Mouse (Mus musculus) regulatory T cell (primary cell): Measurements from ENCODE around the gene Bclaf3.
"Not testable (repeated sequence)": the region's sequence is repeated elsewhere in the genome, so short reads cannot be mapped to it uniquely, and the experiment has no call there.

ENCODE experiments used
- in situ Hi-C: fragments of 300-600 bp; cut with MboI, MseI; formaldehyde crosslinking; loops from one replicate; pipeline ENCODE4 v1.15.1; 2025; ENCODE audit warnings: high pct_unique_total_duplicates

Gene Bclaf3

DNA sequence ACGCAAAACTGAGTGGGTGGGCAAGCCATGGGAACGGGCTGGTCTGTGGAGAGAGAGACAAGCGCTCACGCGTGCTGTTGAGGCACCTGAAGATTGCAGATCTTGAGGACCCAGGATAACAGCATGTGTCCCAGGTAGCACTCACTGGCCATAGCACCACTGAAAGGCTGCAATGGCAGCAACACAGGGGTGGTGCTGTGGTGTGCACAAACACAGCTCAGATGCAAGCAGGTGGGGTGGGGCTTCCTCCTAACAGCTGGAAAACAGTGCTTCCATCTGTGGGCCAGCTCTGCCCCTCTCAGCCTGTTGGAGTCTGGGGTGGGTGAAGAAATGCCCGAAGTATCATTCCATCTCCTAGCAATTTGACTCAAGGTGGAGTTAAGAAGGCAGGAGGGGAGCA lies at the start of gene Bclaf3:
TSS of gene Bclaf3 (plus strand) at position 301 of the 400 bp plus-strand sequence.
- in situ Hi-C loops: no loop called here

DNA sequence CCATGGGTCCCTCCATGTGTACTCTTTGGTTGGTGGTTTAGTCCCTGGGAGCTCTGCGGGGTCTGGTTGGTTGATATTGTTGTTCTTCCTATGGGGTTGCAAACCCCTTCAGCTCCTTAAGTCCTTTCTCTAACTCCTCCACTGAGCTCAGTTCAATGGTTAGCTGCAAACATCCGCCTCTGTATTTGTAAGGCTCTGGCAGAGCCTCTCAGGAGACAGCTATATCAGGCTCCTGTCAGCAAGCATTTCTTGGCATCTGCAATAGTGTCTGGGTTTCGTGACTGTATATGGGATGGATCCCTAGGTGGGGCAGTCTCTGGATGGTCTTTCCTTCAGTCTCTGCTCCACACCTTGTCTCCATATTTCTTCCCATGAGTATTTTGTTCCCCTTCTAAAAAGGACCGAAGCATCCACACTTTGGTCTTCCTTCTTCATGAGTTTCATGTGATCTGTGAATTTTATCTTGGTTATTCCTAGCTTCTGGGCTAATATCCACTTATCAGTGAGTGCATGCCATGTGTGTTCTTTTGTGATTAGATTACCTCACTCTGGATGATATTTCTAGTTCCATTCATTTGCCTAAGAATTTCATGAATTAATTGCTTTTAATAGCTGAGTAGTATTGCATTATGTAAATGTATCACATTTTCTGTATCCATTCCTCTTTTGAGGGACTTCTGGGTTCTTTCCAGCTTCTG lies 48.1 kb upstream of the Bclaf3 start:
- in situ Hi-C loops: loop anchor here (10.0 kb wide), 1 partner anchor 126 kb away; no protein-coding TSS in a partner anchor

DNA sequence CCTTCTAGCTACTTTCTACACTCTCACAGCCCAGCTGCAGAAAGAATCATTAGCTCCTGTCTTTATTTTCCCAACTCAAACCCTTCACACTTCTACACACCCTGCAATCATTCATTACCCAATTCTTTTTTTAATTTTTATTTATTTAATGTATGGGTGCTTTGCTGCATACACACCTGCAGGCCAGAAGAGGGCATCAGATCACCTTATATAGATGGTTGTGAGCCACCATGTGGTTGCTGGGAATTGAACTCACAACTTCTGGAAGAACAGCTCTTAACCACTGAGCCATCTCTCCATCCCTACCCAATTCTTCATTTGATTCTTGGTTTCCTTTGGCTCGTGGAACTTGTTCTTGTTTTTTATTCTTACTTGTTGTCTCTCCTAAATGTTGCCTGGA lies 42.2 kb upstream of the Bclaf3 start:
- in situ Hi-C loops: no loop called here

DNA sequence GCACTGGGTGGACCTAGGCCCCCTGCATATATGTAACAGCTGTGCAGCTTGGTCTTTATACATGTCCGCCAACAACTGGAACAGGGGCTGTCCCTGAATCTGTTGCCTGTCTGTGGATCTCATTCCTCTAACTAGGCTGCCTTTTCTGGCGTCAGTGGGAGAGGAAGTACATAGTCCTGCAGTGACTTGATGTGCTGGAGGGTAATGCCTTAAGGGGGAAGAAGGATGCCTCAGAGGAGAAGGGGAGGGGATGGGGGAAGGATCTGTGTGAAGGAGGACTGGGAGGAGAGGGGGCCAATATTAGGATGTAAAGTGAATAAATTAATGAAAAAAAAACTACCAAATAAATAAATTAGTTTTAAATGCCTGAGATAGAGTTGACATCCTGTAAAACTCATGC lies 23.3 kb upstream of the Bclaf3 start:
- in situ Hi-C loops: no loop called here

DNA sequence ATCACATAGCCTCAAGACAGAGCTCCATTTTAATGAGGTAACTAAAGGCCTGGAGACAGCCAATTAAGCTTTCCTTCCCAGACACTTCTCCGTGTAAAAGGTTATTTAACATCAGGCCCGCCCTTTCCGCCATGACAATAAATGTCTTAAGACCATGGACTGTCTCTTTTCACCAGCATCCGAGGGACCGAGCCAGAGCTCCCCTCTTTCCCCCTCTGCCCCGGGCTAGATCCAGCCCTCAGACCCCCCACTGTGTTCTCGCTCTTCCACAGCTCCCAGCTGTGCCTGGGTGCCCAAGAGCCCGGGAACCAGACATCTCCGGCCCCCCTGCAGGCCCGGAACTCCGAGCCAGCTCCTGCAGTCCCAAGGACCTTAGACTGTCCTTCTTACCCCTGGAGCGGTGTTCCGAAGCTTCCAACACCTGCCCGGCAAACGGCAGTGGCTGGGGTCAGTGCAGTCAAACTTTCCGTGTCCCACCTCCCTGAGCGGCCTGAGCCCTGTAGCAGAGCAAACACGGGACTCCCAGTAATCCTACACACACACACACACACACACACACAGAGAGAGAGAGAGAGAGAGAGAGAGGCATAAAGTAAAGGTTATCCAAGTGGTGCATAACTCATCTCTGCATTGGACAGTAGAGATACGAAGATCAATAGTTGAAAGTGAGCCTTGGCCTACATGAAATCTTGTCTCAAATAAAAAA lies 18.0 kb upstream of the Bclaf3 start:
- in situ Hi-C loops: no loop called here

DNA sequence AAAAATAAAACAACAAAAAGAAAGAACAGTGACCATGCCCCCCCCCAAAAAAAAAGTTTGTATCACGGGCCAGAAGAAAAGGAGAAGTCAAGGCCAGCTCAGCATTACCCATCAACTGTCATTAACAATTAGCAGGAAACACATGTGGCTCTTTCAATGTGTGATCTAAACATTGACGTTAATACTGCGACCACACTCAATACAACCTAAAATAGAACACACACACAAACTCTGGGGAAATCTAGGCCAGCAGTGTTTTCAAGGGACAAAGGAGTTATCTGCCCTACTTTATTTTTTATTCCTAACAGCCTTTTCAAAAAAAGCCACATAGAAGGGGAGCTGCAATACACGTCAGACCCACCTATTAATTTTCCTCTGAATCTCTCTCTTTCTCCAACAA lies 17.4 kb upstream of the Bclaf3 start:
- in situ Hi-C loops: no loop called here

DNA sequence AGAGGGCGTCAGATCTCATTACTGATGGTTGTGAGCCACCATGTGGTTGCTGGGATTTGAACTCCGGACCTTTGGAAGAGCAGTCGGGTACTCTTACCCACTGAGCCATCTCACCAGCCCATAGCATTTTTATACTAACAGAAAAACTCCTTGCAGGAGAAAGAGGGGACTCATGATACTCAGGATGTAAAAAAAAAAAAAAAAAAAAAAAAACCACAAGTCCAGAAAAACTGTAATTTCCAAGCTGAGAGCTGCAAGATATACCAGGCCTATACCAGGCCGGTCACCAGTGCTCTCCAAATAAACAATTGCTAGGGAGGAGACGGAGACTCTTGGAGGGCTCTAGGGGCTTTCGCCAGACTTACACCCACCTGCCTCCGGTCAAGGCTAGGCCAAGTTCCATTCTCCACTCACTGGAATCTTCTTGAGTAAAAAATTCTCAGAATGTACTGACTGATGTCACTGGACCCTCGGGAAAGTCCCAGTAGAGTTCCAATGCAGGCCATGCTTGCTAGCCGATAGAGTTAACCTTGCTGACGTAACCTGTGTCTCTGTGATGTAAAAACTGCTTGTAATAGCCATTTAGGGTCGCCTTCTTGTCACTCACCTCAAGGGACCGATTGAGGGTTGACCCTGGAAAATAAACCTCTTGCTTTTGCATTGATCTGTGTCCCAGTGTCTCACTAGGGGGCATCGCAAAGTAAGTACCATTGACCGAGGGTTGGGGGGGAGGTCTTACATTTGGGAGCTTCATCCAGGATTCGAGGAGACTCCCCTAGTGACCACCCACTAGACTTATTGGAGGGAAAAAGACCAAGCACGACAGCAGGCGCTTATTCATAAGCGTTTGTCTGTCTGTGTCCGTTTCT lies 16.4 kb upstream of the Bclaf3 start:
- in situ Hi-C loops: loop anchor here (10.0 kb wide), 1 partner anchor 885 kb away; no protein-coding TSS in a partner anchor

DNA sequence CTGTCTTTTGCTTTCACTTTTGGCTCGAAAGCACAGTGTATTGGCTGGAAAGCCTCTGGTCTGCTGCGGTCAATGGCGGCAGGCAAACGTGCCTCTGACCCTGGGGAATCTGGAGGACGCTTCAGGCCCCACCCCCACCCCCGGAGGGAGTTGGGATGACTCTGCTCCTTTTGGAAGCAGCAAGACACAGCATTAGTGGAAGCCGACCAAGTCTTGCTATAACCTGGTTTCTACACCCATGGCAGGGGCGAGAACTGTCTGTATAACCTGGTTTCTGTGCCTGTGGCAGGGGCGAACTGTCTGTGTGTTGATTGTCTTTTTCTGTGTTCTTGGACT lies 15.8 kb upstream of the Bclaf3 start:
- in situ Hi-C loops: loop anchor here (10.0 kb wide), 1 partner anchor 886 kb away; no protein-coding TSS in a partner anchor

DNA sequence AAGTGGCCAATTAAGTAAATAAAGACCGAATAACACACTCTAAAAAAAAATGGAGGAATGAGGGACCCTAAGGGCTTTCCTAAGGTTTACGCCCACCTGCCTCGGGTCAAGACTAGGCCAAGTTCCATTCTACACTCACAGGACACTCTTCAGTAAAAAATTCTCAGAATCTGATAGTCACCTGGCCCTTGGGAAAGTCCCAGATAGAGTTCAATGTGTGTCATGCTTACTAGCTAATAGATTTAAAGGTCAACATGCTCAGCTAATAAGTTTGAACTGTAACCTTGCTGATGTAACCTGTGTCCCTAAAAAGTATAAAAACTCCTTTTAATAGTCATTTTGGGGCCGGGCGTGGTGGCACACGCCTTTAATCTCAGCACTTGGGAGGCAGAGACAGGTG lies 10.9 kb upstream of the Bclaf3 start:
- in situ Hi-C loops: loop anchor here (10.0 kb wide), 1 partner anchor 891 kb away; no protein-coding TSS in a partner anchor

DNA sequence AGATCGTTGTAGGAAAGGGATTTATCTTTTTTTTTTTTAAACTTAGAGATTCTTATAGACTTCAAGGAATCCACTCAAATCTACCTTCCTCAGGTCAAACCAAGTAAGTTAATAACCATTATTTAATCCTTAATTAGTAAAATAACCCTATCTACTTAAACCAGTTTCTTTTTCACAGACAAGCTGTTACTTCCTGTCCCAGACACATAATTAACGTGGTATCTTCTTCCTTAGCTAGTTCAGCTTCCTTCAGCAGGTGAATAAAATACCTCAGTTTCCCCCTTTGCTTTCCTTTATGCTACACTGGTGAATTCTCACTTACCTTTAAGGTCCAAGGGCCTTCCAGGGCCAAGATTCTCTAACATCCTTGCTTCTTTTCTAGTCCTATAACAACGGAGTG lies 4.7 kb upstream of the Bclaf3 start:
- in situ Hi-C loops: loop anchor here (5.0 kb wide), 1 partner anchor 34 kb away; no protein-coding TSS in a partner anchor

DNA sequence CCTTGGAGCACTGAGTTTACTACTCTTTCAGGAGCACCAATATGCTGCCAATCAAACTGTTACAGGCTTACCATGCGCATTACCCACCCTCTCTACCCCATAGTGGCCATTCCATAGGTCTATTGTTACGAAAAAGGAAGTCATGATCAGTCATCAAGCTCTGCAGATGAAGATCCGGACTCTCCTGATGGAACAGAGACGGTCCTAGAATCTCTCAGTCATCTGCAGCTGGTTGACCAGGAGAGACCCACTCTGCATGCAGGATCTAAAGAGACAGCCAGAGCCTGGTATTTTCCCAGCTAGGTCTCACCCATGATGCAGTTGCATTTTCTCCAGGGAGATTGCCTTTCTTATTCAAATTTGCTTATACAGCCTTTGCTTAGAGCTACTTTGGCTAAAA lies 3.8 kb upstream of the Bclaf3 start:
- in situ Hi-C loops: loop anchor here (5.0 kb wide), 1 partner anchor 35 kb away; no protein-coding TSS in a partner anchor

DNA sequence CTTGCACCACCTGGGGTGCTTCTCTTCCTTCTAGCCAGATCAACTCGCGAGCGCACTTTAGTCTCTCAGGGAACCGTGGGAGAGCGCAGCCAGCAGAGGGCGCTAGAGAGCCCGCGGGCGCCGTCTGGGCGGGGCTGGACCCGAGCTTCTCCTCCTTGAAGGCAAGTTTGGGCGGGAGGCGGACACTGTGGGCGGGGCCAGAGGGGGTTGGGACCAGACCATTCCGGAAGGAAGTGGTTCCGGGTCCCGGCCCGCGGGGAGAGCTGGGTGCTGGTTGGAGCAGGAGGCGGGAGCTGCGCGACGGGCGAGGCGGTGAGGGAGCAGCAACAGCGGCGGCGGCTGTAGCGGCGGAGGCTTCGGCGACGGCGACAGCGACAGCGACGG lies 5.9 kb downstream of the Bclaf3 start:
- in situ Hi-C loops: no loop called here

DNA sequence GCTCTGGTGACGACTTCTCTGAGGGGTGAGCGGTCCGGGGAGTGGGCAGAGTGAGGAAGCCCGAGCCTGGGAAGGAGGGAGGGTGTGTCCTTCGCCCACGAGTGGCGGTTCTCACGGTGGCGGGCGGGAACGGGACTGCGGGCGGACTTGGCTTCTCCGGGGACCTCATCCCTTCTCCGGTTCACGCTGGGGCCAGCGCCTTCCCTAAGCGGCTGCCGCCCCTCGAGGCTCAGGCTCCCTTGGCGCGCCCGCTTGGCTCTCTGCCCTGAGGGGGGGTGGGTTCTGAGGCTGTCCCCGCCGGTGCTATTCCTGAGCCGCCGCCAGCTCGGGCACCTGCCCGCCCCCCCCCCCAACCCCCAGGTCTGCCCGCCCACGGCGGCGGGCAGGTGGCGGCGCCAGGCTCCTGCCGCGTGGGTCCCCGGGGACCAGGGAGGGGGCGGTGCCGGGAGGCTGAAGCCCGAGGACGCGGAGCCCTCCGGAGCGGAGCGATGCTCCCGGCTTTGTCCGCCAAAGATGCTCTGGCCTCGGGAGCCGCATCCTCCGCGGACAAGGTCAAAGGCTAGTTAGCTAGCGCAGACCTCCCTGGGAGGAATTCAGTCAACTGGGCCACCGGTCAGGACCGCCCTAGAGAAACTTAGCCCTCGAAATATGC lies 6.4 kb downstream of the Bclaf3 start:
- in situ Hi-C loops: no loop called here

DNA sequence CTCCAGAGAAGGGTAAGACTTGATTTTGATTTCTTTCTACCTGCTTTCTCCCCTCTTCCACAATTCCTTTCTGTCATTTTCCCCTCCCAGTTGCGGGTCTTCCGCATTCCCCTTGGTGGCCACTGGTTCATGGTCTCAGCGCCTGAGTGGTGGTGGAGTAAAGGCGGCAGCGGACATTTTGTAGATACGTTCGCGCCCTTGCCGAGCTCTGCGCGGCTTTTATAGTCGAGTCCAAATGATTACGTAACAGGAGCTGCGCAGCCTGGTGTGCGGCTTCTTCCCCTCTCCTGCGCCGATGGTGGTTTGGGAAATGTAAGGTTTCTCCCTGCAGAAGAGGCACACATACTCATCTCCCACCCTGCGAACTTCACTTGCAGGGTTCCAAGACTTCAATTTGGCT lies 15.4 kb downstream of the Bclaf3 start:
- in situ Hi-C loops: no loop called here

DNA sequence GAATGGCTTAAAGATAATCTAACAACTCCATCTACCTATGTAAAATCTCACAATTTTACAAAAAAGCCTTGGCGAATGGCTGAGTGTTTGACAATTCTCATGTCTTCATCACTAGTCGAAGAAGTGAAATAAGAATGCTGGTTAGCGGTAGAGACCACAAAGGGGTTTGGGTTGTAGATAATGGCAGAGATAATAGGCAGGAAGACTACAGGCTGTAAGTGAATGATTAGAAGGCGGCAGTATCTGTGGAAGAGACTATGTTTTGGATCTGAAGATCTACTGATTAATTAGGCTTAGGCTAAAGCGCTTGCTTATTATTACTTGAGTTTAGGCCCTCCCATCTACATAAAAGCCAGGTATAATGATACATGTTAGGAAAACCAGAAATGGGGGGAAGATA lies 20.6 kb downstream of the Bclaf3 start:
- in situ Hi-C loops: no loop called here

DNA sequence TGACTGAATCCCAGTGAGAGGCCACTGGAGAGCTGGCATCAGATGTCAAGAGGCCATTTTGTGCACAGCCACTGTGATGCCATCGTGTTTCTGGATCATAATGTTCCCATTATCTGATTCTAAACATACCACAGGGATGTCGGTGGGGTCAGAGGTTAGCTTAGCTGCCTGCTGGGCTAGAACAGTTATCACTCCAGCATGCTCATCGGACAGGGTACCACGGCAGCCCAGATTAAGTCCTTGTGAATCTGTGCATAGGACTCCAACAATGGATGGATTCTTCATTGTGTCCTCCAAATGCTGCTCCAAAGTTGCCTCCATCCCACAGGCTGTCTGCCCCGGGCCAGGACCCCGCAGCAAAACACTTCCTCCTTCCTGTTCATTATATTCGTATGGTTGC lies 58.2 kb downstream of the Bclaf3 start:
- in situ Hi-C loops: not testable (repeated sequence)

DNA sequence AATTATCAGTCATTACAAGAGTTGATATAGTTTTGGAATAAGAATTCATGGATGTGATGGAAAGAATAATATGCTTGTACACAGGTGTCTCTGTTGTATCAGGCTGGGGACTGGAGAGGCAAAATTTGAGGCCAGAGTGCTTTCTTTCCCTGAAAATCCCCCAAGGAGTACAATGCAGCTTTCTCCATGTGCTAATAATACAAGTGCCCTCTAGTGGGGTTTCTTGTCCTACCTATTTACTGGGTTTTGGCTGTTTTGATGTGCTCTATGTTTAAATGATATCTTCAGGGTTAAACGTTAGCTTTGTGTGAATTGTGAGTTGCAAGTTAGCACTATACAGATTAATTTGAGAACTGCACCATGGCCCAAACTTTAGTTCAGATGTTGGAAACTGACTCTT lies 65.1 kb downstream of the Bclaf3 start:
- in situ Hi-C loops: no loop called here

DNA sequence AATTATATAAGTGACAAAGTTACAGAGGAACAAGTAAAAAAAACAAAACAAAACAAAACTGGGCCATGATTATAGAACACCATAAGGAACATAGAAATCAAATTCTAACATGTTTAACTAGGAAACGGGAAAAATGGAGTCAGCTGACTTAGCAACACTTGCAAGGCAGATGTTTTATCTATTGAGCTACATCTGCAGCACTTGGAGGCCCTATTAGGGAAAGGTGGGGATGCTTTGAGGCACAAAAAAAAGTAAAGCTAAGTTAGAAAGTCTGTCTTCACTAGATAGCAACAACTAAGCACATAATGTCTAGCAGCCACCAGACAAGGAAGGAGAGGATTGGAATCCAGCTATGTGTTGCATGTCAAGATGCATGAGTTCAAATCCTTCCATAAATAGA lies 71.0 kb downstream of the Bclaf3 start:
- in situ Hi-C loops: no loop called here

DNA sequence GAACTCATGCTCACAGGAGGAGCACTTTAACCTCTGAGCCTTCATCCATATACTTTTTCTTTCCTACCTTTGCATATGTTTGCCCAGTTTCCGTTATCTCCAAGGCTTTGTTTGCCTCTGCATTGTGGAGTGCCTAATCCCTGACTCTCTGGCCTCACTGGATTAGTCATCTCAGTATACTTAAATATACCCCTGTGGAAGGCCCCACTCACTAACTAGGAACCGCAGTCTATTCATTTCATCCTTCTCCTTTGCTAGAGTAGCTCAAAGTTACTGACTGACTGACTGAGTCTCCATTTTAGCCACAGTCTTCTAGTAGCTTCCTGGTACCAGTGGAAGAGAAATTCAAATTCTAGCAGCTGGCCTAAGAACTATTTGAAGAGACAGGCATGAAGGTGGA lies 78.3 kb downstream of the Bclaf3 start:
- in situ Hi-C loops: loop anchor here (10.0 to 25.0 kb wide), 2 partner anchors 130 to 507 kb away; no protein-coding TSS in a partner anchor

DNA sequence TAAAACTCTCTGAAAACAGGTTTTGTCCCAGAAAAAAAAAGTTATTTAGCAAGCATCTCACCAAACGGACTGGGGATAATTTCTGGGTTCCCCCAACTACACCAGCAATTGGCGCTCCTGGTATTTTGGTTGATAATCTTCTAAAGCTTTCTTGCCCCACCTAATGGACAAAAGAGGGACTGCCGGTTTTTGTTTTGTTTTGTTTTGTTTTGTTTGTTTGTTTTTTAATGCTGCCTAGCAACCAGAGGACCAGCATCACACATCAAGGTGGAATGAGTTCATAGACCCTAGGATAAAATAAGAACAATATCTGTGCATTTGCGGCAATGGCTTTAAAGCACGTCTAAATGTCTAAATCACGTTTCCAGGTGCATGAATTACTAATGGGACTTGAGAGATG lies 80.4 kb downstream of the Bclaf3 start:
- in situ Hi-C loops: loop anchor here (10.0 to 25.0 kb wide), 2 partner anchors 132 to 505 kb away; no protein-coding TSS in a partner anchor

DNA sequence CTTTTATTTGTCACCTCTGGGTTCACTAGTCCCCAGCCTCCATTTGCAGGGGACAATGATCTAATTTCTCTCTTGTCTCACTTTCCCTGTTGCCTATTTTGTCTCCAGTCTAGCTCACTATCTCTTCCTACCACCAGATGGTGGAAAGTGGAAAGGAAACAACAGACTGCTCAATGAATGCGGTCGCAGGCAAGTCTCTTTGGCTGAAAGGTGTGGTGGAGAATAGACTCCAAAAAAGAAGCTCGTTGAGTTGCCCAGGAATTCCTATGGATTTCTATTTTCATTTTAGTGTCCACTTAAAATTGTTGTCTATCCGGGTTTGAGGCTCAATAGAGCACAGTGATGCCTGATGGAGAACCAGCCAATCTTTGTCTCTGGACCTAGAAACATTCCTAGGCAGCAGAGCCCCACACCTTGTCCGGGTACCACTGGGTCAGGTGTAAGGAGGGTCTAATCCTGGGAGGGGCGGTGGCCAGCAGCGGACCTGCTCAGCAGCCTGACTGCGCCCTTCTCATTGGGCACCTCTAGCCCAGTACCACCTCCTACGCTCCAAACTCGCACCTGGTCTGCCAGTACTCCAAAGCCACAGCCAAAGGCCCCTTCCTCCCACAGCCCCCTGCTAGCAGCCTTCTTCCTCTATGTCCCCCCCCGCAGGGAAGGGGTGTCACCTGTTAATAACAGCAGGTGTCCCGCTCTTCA lies 99.9 kb downstream of the Bclaf3 start:
- in situ Hi-C loops: loop anchor here (5.0 kb wide), 2 partner anchors 96 to 336 kb away; no protein-coding TSS in a partner anchor
